Mouse (Mus musculus): Measurements from ENCODE around the gene Eppin.
A peak's percentile ranks its signal among the peaks of the same experiment; 100 is the strongest.
"Not testable (repeated sequence)": the region's sequence is repeated elsewhere in the genome, so short reads cannot be mapped to it uniquely, and the experiment has no call there.

The Eppin gene

DNA sequence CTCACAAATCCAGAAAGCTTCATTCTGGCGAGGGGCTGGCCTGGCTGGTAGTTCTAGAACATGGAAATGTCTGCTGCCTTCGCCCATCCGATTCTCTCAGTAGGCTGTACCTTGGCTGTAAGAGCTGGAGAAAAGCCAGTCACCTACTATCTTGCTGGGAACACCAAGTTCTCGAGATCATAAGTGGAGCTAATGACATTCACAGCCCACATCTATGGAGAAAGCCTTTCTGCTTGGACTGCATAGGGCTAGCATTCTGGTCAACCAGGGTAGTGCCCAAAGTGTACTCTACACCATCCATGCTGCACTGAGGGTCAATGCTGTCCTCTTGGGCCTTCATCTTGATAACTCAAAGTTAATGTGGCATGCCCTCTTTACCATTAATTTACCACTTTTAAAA, at the start of gene Eppin:
Gene Eppin (minus strand): TSS at position 101 of the 400 bp plus-strand sequence.
- no peak for DNase-seq

DNA sequence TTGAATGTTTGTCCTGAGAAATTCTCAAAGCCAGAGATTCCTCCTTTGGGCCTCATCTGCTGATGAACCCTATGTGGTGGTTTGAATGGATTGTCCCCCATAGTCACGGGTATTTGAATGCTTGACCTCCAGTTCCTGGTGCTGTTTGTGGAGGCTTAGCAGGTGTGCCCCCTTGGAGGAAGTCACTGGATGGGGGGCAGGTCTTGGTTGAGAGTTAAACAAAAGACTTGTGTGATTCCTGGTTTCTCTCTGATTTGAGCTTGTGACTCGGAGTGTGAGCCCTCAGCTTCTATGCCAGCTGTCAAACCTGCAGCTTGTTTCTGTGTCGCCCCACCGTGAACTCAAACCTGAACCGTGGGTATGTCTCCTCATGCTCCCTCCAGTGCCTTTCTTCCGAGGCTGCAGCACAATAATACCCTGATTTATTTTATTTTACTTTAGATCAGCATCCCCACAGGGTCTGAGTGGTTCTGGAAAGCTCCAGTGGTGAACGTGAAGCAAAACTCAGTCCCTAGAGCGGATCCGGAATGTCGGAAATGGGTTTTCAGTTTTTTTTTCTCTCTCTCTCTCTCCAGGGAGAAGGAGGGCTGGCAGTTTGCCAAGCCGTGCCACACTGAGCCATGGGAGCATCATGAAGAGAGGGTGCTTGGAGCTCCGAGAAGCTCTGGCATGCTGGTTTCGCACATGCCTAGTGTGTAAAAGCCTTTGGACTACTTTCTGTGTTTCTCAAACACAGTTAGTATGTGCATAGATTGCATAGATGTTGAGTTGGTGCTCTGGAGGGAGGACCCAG, 48.7 kb upstream of the Eppin start:
- DNase-seq, result peak; percentile 13

DNA sequence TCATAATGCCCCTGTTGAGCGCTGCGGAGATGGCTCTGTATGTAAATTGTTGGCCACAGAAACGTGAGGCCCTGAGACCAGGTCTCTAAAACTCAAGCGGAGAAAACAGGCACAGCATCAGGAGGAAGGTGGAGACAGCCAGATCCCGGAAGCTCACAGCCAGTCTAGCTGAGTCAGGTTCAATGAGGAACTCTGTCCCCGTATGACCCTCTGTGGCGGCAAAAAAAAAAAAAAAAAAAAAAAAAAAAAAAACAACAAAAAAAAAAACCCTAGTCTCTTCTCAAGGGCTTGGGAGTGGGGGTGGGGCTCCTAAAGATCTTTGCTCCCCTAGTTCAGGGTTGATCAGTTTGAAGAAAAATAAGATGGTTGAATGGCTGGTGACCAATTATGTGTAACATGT, 47.7 kb upstream of the Eppin start:
- DNase-seq, result no peak

GRCm38 (mm10) chr2:164638696-164639095, 45.3 kb upstream of the Eppin start, which contains the start of gene Wfdc16:
TSS of gene Wfdc16 (minus strand) at chr2:164638796.
- DNase-seq, result no peak

GRCm38 (mm10) chr2:164635266-164635665, 41.9 kb upstream of the Eppin start:
- DNase-seq, result no peak

- no peak for DNase-seq
Observed at GRCm38 (mm10) chr2:164621775-164622174, 28.4 kb upstream of the Eppin start.

- no peak for DNase-seq
Observed at GRCm38 (mm10) chr2:164619050-164619449, 25.7 kb upstream of the Eppin start.

- no peak for DNase-seq
Observed at GRCm38 (mm10) chr2:164615386-164615785, 22.0 kb upstream of the Eppin start.

- peak; percentile 76 for DNase-seq
Observed at GRCm38 (mm10) chr2:164613471-164613870, 20.1 kb upstream of the Eppin start, which contains the start of the genes Wfdc6b and Wfdc8. TSS of gene Wfdc6b (plus strand) at chr2:164613522. TSS of gene Wfdc8 (minus strand) at chr2:164613626.

- no peak for DNase-seq
Observed at GRCm38 (mm10) chr2:164608781-164609180, 15.4 kb upstream of the Eppin start.

- no peak for DNase-seq
Observed at GRCm38 (mm10) chr2:164604411-164604810, 11.0 kb upstream of the Eppin start.

GRCm38 (mm10) chr2:164603482-164603881, 10.1 kb upstream of the Eppin start:
- DNase-seq, result no peak

DNA sequence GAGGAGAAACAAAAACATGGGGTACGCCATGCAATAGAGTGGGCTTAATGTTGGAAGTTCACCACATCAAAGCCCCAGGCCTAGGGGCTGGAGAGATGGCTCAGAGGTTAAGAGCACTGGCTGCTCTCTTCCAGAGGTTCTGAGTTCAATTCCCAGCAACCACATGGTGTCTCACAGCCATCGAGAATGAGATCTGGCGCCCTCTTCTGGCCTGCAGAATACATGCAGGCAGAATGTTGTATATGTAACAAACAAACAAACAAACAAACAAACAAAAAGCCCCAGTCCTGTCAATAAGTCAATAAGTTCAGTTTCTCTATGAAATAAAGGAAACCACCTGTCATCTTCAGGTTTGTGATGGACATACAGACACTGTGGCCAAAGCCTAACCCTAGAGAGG, 6.8 kb upstream of the Eppin start:
- DNase-seq, result no peak

GRCm38 (mm10) chr2:164592014-164592413, 1.4 kb downstream of the Eppin start:
- peak; percentile 30 for DNase-seq

GRCm38 (mm10) chr2:164585025-164585725, 8.2 kb downstream of the Eppin start, which contains the start of gene Wfdc6a:
TSS of gene Wfdc6a (minus strand) at chr2:164585447.
- DNase-seq, result peak; percentile 45

DNA sequence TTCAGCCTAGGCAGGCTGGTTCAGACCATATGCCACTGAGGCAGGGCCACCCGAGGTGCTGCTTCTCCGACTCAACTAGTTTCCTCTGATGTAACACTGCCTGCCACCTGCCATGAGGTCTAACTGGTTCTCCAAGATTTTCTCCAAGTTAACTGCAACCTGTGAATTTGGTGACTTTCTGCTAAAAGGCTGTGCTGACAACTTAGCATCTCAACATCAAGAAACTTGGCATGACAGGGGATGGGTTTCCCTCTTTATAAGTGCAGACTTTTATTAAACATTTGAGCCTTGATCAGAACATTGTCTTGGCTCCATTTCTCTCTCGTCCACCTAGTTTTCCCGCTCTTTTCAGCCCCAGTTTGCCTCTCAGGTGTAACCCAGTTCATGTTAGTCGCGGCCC, 20.0 kb downstream of the Eppin start, which contains the start of gene Spint3:
Gene Spint3 (minus strand): TSS at position 101 of the 400 bp plus-strand sequence.
- not testable (repeated sequence) for DNase-seq

DNA sequence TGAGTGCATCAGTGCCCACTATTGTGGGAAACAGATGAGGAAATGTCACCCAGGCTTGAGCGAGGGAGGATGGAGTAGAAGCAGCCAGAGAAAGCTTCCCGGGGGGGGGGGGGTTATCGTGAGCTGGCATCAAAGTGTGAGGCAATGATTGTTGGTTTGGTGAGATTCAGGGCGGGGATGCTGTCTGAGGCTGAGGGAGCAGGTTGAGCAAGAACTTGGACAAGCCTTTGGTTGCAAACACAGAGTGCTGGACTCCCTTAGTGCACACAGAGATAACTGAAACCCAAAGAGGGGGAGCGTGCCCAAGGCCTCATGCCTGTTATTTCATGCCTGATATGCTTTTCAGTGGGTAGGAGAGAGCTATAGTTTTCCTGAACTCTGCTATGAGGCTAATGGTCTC, 25.9 kb downstream of the Eppin start:
- DNase-seq, result no peak

DNA sequence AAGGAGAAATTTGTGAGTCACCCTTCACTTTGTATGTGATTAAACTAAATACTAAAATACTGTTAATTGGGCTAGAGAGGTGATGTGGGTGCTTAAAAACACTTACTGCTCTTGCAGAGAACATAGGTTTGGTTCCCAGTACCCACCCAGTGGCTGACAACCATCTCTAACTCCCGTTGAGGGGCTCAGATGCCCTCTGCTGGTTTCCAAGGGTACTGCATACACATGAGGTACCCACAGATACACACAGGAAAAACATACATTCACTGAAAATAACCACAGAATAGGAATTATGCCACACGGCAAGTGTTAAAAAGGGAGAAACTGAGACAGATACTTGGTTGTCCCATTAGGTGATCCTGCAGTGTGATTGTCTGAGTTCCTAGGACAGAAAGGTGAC, 26.4 kb downstream of the Eppin start:
- no peak for DNase-seq

DNA sequence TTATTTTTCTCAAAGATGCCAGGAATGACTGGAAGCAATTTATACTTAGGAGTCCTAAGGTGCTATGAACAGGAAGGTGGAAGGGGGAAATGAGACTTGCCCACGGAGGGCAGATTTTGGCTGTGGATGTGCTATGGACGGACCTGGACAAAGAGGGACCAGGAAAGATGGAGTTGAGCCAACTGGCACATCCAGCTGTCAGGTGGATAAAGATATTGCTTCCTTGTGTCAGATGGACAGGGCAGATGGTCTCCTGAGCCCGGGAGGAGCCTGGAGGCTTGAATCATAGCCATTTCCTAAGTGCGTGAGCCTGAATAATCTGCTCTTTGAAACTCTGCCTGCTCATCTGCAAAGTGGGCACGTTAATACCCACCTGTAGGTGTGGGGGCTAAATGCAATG, 29.0 kb downstream of the Eppin start:
- no peak for DNase-seq

- DNase-seq, result peak; percentile 42
Observed at GRCm38 (mm10) chr2:164563339-164564038, 29.9 kb downstream of the Eppin start.

DNA sequence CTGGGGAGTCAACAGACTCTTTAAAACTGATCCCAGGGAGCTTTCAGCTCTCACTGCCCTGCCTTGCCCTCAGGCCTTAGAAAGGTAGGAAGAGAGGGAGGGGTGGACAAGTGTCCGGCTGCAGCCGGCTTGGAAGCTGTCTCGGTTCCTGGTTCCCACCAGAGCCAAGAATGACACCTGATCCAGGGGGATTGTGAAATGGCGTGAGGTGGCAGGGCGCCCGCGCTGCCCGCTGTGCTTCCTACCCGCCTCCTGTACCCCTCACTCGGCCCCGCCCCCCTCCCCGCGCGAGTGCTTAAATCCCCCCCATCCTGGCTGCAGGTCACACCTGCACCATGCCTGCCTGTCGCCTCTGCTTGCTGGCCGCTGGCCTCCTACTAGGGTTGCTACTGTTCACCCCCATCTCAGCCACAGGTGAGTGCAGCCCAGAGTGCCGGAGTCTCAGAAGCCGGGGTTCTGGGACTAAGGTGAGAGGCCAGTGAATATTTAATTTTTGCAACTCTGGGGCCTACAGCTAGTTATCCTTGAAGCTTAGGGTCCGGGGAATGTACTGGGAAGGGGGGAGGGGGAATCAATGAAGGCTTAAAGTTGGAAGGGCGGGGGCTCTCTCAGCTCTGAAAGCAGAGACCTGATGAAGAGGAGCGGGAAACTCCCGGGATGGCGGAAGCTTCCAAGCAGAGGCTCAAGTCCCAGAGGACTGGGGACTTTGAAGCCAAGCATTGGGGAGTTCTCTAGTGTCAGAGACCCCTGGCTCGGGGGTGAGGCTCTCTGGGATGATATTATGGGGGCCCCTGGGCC, 30.8 kb downstream of the Eppin start, which contains the start of gene Wfdc2:
Gene Wfdc2 (plus strand): TSS at position 23 of the 798 bp plus-strand sequence.
- DNase-seq, result peak; percentile 69

- DNase-seq, result no peak
Observed at GRCm38 (mm10) chr2:164560106-164560505, 33.3 kb downstream of the Eppin start.

Measured in lung, postnatal 14 days (tissue).